Mouse (Mus musculus): ENCODE data around the gene Clec11a.

- TF ChIP-seq ZC3H11A (IDR thresholded peaks at IDR 0.05; ENCODE audit: borderline replicate concordance, low read depth, low read length): no peak
- TF ChIP-seq HCFC1 (IDR thresholded peaks at IDR 0.05; ENCODE audit: borderline replicate concordance, insufficient read depth, low read length): no peak
- no peak for TF ChIP-seq CHD2 (IDR thresholded peaks at IDR 0.05; ENCODE audit: low read depth, low read length)
Observed at GRCm38 (mm10) chr7:44269397-44269796, 37.3 kb downstream of the Clec11a start.
